Mouse (Mus musculus) thymus, adult 2 months (tissue): ENCODE results near the gene Dip2c.

ENCODE experiments used
- CTCF ChIP-seq: fragments of 200-500 bp; IDR thresholded peaks from 2 replicates; pipeline ENCODE4 v1.5.1; 2012; ENCODE audit warnings: mild to moderate bottlenecking, control low read depth, low read length, moderate library complexity, borderline replicate concordance; ENCODE audit not compliant: control insufficient read depth, poor library complexity, insufficient read depth; ENCODE audit errors: extremely low read depth
- POLR2A ChIP-seq: fragments of 200-500 bp; IDR thresholded peaks from 2 replicates; pipeline ENCODE4 v1.6.1; 2012; ENCODE audit warnings: mild to moderate bottlenecking, low read length, control low read depth, moderate library complexity; ENCODE audit not compliant: control insufficient read depth, poor library complexity, insufficient read depth; ENCODE audit errors: extremely low read depth

DNA sequence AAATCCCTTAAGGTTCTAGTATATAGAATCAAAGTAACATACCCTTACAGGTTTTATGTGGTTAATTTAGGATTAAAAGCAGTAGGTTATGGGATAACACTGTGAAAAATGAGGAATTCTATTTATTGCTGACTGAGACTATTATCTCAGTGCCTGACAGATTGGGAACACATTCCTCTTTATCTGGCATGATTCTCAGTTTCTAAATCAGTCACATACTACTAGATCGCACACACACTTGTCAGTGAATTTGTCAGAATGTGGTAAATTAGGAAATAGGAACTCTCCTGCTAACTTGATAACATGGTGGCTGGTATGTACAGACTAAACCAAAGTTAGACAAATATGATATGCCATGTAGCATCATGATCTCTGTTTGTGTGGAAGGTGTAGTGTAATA lies 334.9 kb downstream of the Dip2c start:
- no peak for TF ChIP-seq POLR2A
- TF ChIP-seq CTCF, result no peak
